Mouse (Mus musculus): Measurements from ENCODE around the gene Sult4a1.

Gene Sult4a1

GRCm38 (mm10) chr15:84105105-84105923 is at the start of gene Sult4a1:
TSS of gene Sult4a1 (minus strand) at chr15:84105754.
- peak in 1 of 2 experiments; percentile 60 for DNase-seq (ENCODE audit: low spot score in 2 of 2)

GRCm38 (mm10) chr15:84140929-84141328 is 35.4 kb upstream of the Sult4a1 start:
- DNase-seq (ENCODE audit: low spot score in 2 of 2), result no peak

- no peak for DNase-seq (ENCODE audit: low spot score in 2 of 2)
Measured at GRCm38 (mm10) chr15:84140109-84140508, 34.6 kb upstream of the Sult4a1 start.

GRCm38 (mm10) chr15:84139592-84140005 is 34.0 kb upstream of the Sult4a1 start:
- DNase-seq (ENCODE audit: low spot score in 2 of 2), result no peak

- no peak for DNase-seq (ENCODE audit: low spot score in 2 of 2)
Measured at GRCm38 (mm10) chr15:84136473-84137415, 31.2 kb upstream of the Sult4a1 start.

GRCm38 (mm10) chr15:84135472-84135871 is 29.9 kb upstream of the Sult4a1 start:
- DNase-seq (ENCODE audit: low spot score in 2 of 2), result no peak

GRCm38 (mm10) chr15:84133440-84133839 is 27.9 kb upstream of the Sult4a1 start:
- no peak for DNase-seq (ENCODE audit: low spot score in 2 of 2)

GRCm38 (mm10) chr15:84131971-84132370 is 26.4 kb upstream of the Sult4a1 start:
- DNase-seq (ENCODE audit: low spot score in 2 of 2), result no peak

GRCm38 (mm10) chr15:84131096-84131786 is 25.7 kb upstream of the Sult4a1 start:
- no peak for DNase-seq (ENCODE audit: low spot score in 2 of 2)

- DNase-seq (ENCODE audit: low spot score in 2 of 2), result no peak
Measured at GRCm38 (mm10) chr15:84126871-84127270, 21.3 kb upstream of the Sult4a1 start.

GRCm38 (mm10) chr15:84126447-84126846 is 20.9 kb upstream of the Sult4a1 start:
- DNase-seq (ENCODE audit: low spot score in 2 of 2), result no peak

GRCm38 (mm10) chr15:84124086-84124485 is 18.5 kb upstream of the Sult4a1 start:
- no peak for DNase-seq (ENCODE audit: low spot score in 2 of 2)

GRCm38 (mm10) chr15:84123075-84123474 is 17.5 kb upstream of the Sult4a1 start, which contains the start of gene Pnpla5:
TSS of gene Pnpla5 (minus strand) at chr15:84123175.
- no peak for DNase-seq (ENCODE audit: low spot score in 2 of 2)

GRCm38 (mm10) chr15:84121036-84121435 is 15.5 kb upstream of the Sult4a1 start:
- no peak for DNase-seq (ENCODE audit: low spot score in 2 of 2)

- no peak for DNase-seq (ENCODE audit: low spot score in 2 of 2)
Measured at GRCm38 (mm10) chr15:84120612-84121011, 15.1 kb upstream of the Sult4a1 start.

GRCm38 (mm10) chr15:84116466-84116865 is 10.9 kb upstream of the Sult4a1 start:
- no peak for DNase-seq (ENCODE audit: low spot score in 2 of 2)

- DNase-seq (ENCODE audit: low spot score in 2 of 2), result peak in 1 of 2 experiments; percentile 53
Measured at GRCm38 (mm10) chr15:84115727-84116126, 10.2 kb upstream of the Sult4a1 start.

- no peak for DNase-seq (ENCODE audit: low spot score in 2 of 2)
Measured at GRCm38 (mm10) chr15:84113873-84114272, 8.3 kb upstream of the Sult4a1 start.

- no peak for DNase-seq (ENCODE audit: low spot score in 2 of 2)
Measured at GRCm38 (mm10) chr15:84108899-84109298, 3.3 kb upstream of the Sult4a1 start.

- DNase-seq (ENCODE audit: low spot score in 2 of 2), result peak in 1 of 2 experiments; percentile 56
Measured at GRCm38 (mm10) chr15:84105924-84106500, 458 bp upstream of the Sult4a1 start.

- no peak for DNase-seq (ENCODE audit: low spot score in 2 of 2)
Measured at GRCm38 (mm10) chr15:84104626-84105025, 928 bp downstream of the Sult4a1 start.

Data from urinary bladder, postnatal 4 days (tissue).